Comparison of ENCODE assay signal across 11 mouse cellular contexts in the genomic region with DNA sequence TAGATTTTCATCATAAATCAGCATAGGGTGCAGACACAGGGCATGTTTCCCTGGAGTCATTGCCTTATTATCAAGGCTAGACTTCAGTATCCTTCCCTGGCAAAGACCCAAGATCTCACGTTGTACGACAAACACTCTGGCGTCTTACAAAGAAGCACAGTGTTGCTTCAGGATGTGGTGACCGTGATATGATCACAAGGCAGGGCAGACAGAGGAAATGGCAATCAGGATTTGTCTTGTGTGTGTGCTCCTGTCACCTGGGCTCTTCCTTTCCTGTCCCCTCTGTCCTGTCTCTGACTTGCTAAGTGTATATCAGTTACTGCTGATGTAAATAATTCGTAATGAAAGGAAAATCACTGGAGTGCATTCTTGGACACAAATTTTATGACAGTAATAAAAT. TPM values are rescaled to one million over a fixed set of nuclear protein-coding genes. Genes with fewer than 3 reads are reported as not detected.
DNase-seq lines count a peak whose midpoint lies in the region; ATAC-seq and TF ChIP-seq lines count a peak whose summit lies in the region.
"Had no signal": no experiment of that assay in that cellular context is flagged by ENCODE, and none has a peak within 500 bp of the region (broad histone marks: within the 10 kb centered on the region; RNA-seq: fewer than 3 reads in every experiment).

No protein-coding gene starts in this region.

- H3K36me3 ChIP-seq in forebrain, embryonic 14.5 days (ENCODE audit: control insufficient read depth, insufficient read depth, low read length) = no peaks in the 10 kb centered on the region
- H3K36me3 ChIP-seq in forebrain, postnatal 0 days (ENCODE audit: insufficient read depth) = no peaks in the 10 kb centered on the region
- H3K36me3 ChIP-seq: heart, embryonic 10.5 days; limb, embryonic 12.5 days had no signal

- peak; percentile 18 for DNase-seq in forebrain, embryonic 14.5 days (ENCODE audit: low spot score)
- DNase-seq in forebrain, postnatal 0 days = no peak
- DNase-seq in 416B (ENCODE audit: low read depth) = peak; percentile 76
- peak; percentile 24 to 37 for DNase-seq in lung, postnatal 4 days
- no peak for DNase-seq in heart, postnatal 4 days
- DNase-seq in cerebellum, adult 11 months = no peak
- no peak for DNase-seq in cerebellum, postnatal 4 days (ENCODE audit: low spot score in 2 of 2)

- H3K4me2 ChIP-seq in forebrain, embryonic 14.5 days (ENCODE audit: low read length) = no peak overlapping the region
- H3K4me2 ChIP-seq in forebrain, postnatal 0 days (ENCODE audit: low read depth) = no peak overlapping the region
- H3K4me2 ChIP-seq: hindbrain, embryonic 14.5 days; limb, embryonic 12.5 days had no signal

- no peak overlapping the region for H3K9ac ChIP-seq in forebrain, embryonic 14.5 days (ENCODE audit: low read length)
- no peak overlapping the region for H3K9ac ChIP-seq in forebrain, postnatal 0 days
- H3K9ac ChIP-seq: hindbrain, embryonic 14.5 days; limb, embryonic 12.5 days had no signal

- no peaks in the 10 kb centered on the region for H3K9me3 ChIP-seq in forebrain, embryonic 14.5 days (replicated peaks; ENCODE audit: control insufficient read depth, low read length)
- no peaks in the 10 kb centered on the region for H3K9me3 ChIP-seq in forebrain, postnatal 0 days (ENCODE audit: low read length)
- H3K9me3 ChIP-seq: heart, embryonic 10.5 days; limb, embryonic 12.5 days had no signal

- H3K27ac ChIP-seq in forebrain, embryonic 14.5 days (ENCODE audit: low read depth, low read length) = no peak overlapping the region
- H3K27ac ChIP-seq in forebrain, postnatal 0 days (ENCODE audit: low read depth, low read length) = no peak overlapping the region
- H3K27ac ChIP-seq: heart, embryonic 10.5 days; hindbrain, embryonic 14.5 days; limb, embryonic 12.5 days had no signal

- H3K27me3 ChIP-seq in forebrain, embryonic 14.5 days (replicated peaks; ENCODE audit: control insufficient read depth, insufficient read depth, low read length) = no peaks in the 10 kb centered on the region
- H3K27me3 ChIP-seq in forebrain, postnatal 0 days (ENCODE audit: insufficient read depth, low read length) = no peaks in the 10 kb centered on the region
- H3K27me3 ChIP-seq: limb, embryonic 12.5 days had no signal

- no peak for TF ChIP-seq CTCF in forebrain, postnatal 0 days (IDR thresholded peaks at IDR 0.05; ENCODE audit: low read depth)

- WGBS in forebrain, embryonic 14.5 days = 71% methylated on average over 5 of the region's 5 CpGs
- 54% methylated on average over 5 of the region's 5 CpGs for WGBS in forebrain, postnatal 0 days

- H3K4me1 ChIP-seq in forebrain, embryonic 14.5 days (ENCODE audit: control insufficient read depth, insufficient read depth, low read length) = 0 out of 2 replicates have a peak, but pooled peaks cover 5% of the 10 kb centered on the region
- no peaks in the 10 kb centered on the region for H3K4me1 ChIP-seq in forebrain, postnatal 0 days (ENCODE audit: insufficient read depth)
- H3K4me1 ChIP-seq: heart, embryonic 10.5 days had no signal

- H3K4me3 ChIP-seq in forebrain, embryonic 14.5 days (ENCODE audit: low read depth, low read length) = no peak overlapping the region
- H3K4me3 ChIP-seq in forebrain, postnatal 0 days (ENCODE audit: low read depth, low read length) = no peak overlapping the region
- H3K4me3 ChIP-seq: heart, embryonic 10.5 days; limb, embryonic 12.5 days had no signal

- no peak for ATAC-seq in forebrain, embryonic 14.5 days
- ATAC-seq in forebrain, postnatal 0 days = no peak
- ATAC-seq in common myeloid progenitor, adult 5-6 weeks (replicated peaks; ENCODE audit: low read depth, poor library complexity, severe bottlenecking) = peak; percentile 29; the same call in 1 of the 2 replicates

RNA-seq across cellular contexts. Expression of a gene that starts 29.4 kb away (rescaled TPM):
- polyA plus RNA-seq in forebrain, embryonic 14.5 days (2014; fragmentation: Nextera tagmentation; extraction: Ambion mirVana) = 13.3 and 13.9 TPM in 2 replicates
- total RNA-seq in forebrain, postnatal 0 days (2014; rRNA removed) = 16.5 and 16.6 TPM in 2 replicates
- polyA plus RNA-seq in forebrain, postnatal 0 days (2015; fragmentation: Nextera tagmentation; extraction: Ambion mirVana) = 23.0 and 32.2 TPM in 2 replicates
- total RNA-seq in common myeloid progenitor, adult 5-6 weeks (2017) = 13.5 and 14.9 TPM in 2 replicates
- total RNA-seq in heart, postnatal 4 days (2021) = 10 to 100 TPM; 29.1 to 31.5 TPM

Comparison
In these comparisons a context has a peak if more than half of its experiments do, and no peak if none do; other contexts are left out.
1. DNase-seq: peak in forebrain, embryonic 14.5 days (single experiment), 416B (single experiment) and lung, postnatal 4 days (2 of 2); none in forebrain, postnatal 0 days (single experiment), heart, postnatal 4 days (single experiment), cerebellum, adult 11 months (single experiment) and cerebellum, postnatal 4 days (0 of 2).